Comparison of ENCODE assay signal across 8 mouse cellular contexts in genomic region chr17:8799914-8800420, GRCm38 (mm10).
A peak's percentile ranks its signal among the peaks of the same experiment; 100 is the strongest.
DNase-seq lines count a peak whose midpoint lies in the region; ATAC-seq and TF ChIP-seq lines count a peak whose summit lies in the region.

No protein-coding gene starts in this region.

- H3K27ac ChIP-seq in kidney, embryonic 14.5 days (ENCODE audit: low read depth, low read length), result no peak overlapping the region
- no peak overlapping the region for H3K27ac ChIP-seq in forebrain, embryonic 14.5 days (ENCODE audit: low read depth, low read length)
- no peak overlapping the region for H3K27ac ChIP-seq in limb, embryonic 13.5 days
- H3K27ac ChIP-seq in stomach, postnatal 0 days (replicated peaks), result no peak overlapping the region

- H3K9me3 ChIP-seq in kidney, embryonic 14.5 days (ENCODE audit: control insufficient read depth, low read length), result no peaks in the 10 kb centered on the region
- no peaks in the 10 kb centered on the region for H3K9me3 ChIP-seq in forebrain, embryonic 14.5 days (replicated peaks; ENCODE audit: control insufficient read depth, low read length)
- H3K9me3 ChIP-seq in limb, embryonic 13.5 days, result no peaks in the 10 kb centered on the region
- H3K9me3 ChIP-seq in stomach, postnatal 0 days (ENCODE audit: control insufficient read depth, low read length), result no peaks in the 10 kb centered on the region

- WGBS in kidney, embryonic 14.5 days, result under 1% methylated on average over 15 of the region's 15 CpGs
- under 1% methylated on average over 15 of the region's 15 CpGs for WGBS in forebrain, embryonic 14.5 days
- WGBS in limb, embryonic 13.5 days, result 1% methylated on average over 15 of the region's 15 CpGs
- WGBS in stomach, postnatal 0 days, result 4% methylated on average over 15 of the region's 15 CpGs

- TF ChIP-seq EP300 in stomach, postnatal 0 days (optimal IDR thresholded peaks at IDR 0.05), result no peak

- peaks cover 70% of the 10 kb centered on the region for H3K27me3 ChIP-seq in kidney, embryonic 14.5 days (ENCODE audit: control insufficient read depth, insufficient read depth, low read length)
- peaks cover 32% of the 10 kb centered on the region for H3K27me3 ChIP-seq in forebrain, embryonic 14.5 days (replicated peaks; ENCODE audit: control insufficient read depth, insufficient read depth, low read length)
- H3K27me3 ChIP-seq in limb, embryonic 13.5 days, result peaks cover 68% of the 10 kb centered on the region
- peaks cover 15% of the 10 kb centered on the region; the same call in 1 of the 2 replicates for H3K27me3 ChIP-seq in stomach, postnatal 0 days (ENCODE audit: control insufficient read depth, insufficient read depth, low read length)

- H3K4me1 ChIP-seq in kidney, embryonic 14.5 days (ENCODE audit: control insufficient read depth, insufficient read depth, low read length), result 0 out of 2 replicates have a peak, but pooled peaks cover 7% of the 10 kb centered on the region
- peaks cover 9% of the 10 kb centered on the region for H3K4me1 ChIP-seq in forebrain, embryonic 14.5 days (ENCODE audit: control insufficient read depth, insufficient read depth, low read length)
- peaks cover 32% of the 10 kb centered on the region for H3K4me1 ChIP-seq in limb, embryonic 13.5 days
- 0 out of 2 replicates have a peak, but pooled peaks cover 2% of the 10 kb centered on the region for H3K4me1 ChIP-seq in stomach, postnatal 0 days (replicated peaks; ENCODE audit: control insufficient read depth, insufficient read depth)

- no peak overlapping the region for H3K9ac ChIP-seq in kidney, embryonic 14.5 days (ENCODE audit: low read depth, low read length)
- H3K9ac ChIP-seq in forebrain, embryonic 14.5 days (ENCODE audit: low read length), result no peak overlapping the region
- H3K9ac ChIP-seq in limb, embryonic 13.5 days, result no peak overlapping the region
- no peak overlapping the region for H3K9ac ChIP-seq in stomach, postnatal 0 days (ENCODE audit: low read length)

- peak overlapping the region; percentile 98; the same call in 1 of the 2 replicates for H3K4me2 ChIP-seq in kidney, embryonic 14.5 days (replicated peaks; ENCODE audit: low read depth, low read length)
- peak overlapping the region; percentile 87 for H3K4me2 ChIP-seq in forebrain, embryonic 14.5 days (ENCODE audit: low read length)
- peak overlapping the region; percentile 88 for H3K4me2 ChIP-seq in limb, embryonic 13.5 days (replicated peaks)
- peak overlapping the region; percentile 95; the same call in 1 of the 2 replicates for H3K4me2 ChIP-seq in stomach, postnatal 0 days (replicated peaks; ENCODE audit: low read depth)

- peak overlapping the region; percentile 69; the same call in 1 of the 2 replicates for H3K4me3 ChIP-seq in kidney, embryonic 14.5 days (ENCODE audit: low read length)
- H3K4me3 ChIP-seq in forebrain, embryonic 14.5 days (ENCODE audit: low read depth, low read length), result peak overlapping the region; percentile 86
- H3K4me3 ChIP-seq in limb, embryonic 13.5 days, result peak overlapping the region; percentile 75
- H3K4me3 ChIP-seq in stomach, postnatal 0 days (ENCODE audit: low read depth, low read length), result peak overlapping the region; percentile 66

- no peak for TF ChIP-seq CTCF in stomach, postnatal 0 days (IDR thresholded peaks at IDR 0.05; ENCODE audit: low read depth)

- H3K36me3 ChIP-seq in kidney, embryonic 14.5 days (ENCODE audit: control insufficient read depth, insufficient read depth, low read length), result no peaks in the 10 kb centered on the region
- H3K36me3 ChIP-seq in forebrain, embryonic 14.5 days (ENCODE audit: control insufficient read depth, insufficient read depth, low read length), result no peaks in the 10 kb centered on the region
- no peaks in the 10 kb centered on the region for H3K36me3 ChIP-seq in limb, embryonic 13.5 days
- no peaks in the 10 kb centered on the region for H3K36me3 ChIP-seq in stomach, postnatal 0 days (ENCODE audit: control insufficient read depth, insufficient read depth, low read length)

- ATAC-seq in kidney, embryonic 14.5 days (ENCODE audit: low FRiP score, low TSS enrichment), result no peak
- no peak for ATAC-seq in forebrain, embryonic 14.5 days
- ATAC-seq in limb, embryonic 13.5 days (ENCODE audit: low FRiP score, low read depth), result no peak
- ATAC-seq in stomach, postnatal 0 days (ENCODE audit: low FRiP score, low TSS enrichment), result no peak

- no peak for DNase-seq in kidney, postnatal 25 days
- no peak for DNase-seq in forebrain, embryonic 14.5 days (ENCODE audit: low spot score)
- no peak for DNase-seq in stomach, postnatal 0 days (ENCODE audit: low spot score)
- no peak for DNase-seq in layer of hippocampus, postnatal 10 days (ENCODE audit: low spot score in 2 of 2)
- DNase-seq in adrenal gland, postnatal 25 days, result no peak
- DNase-seq in right cerebral cortex, postnatal 10 days (ENCODE audit: low spot score in 2 of 2), result no peak
